Mouse (Mus musculus) ES-Bruce4 (cell line): ENCODE data around the gene Scn1b.

Source experiments
- CTCF ChIP-seq: IDR thresholded peaks from one replicate; pipeline ENCODE4 v1.8.1; 2011; ENCODE audit warnings: low read depth, low read length
- EP300 ChIP-seq: IDR thresholded peaks from 2 replicates; pipeline ENCODE4 v1.6.1; 2011; ENCODE audit warnings: low read depth, low read length; ENCODE audit not compliant: insufficient read depth
- POLR2A ChIP-seq: IDR thresholded peaks from one replicate; pipeline ENCODE4 v1.8.1; 2011; ENCODE audit warnings: low read length; ENCODE audit not compliant: insufficient read depth

DNA sequence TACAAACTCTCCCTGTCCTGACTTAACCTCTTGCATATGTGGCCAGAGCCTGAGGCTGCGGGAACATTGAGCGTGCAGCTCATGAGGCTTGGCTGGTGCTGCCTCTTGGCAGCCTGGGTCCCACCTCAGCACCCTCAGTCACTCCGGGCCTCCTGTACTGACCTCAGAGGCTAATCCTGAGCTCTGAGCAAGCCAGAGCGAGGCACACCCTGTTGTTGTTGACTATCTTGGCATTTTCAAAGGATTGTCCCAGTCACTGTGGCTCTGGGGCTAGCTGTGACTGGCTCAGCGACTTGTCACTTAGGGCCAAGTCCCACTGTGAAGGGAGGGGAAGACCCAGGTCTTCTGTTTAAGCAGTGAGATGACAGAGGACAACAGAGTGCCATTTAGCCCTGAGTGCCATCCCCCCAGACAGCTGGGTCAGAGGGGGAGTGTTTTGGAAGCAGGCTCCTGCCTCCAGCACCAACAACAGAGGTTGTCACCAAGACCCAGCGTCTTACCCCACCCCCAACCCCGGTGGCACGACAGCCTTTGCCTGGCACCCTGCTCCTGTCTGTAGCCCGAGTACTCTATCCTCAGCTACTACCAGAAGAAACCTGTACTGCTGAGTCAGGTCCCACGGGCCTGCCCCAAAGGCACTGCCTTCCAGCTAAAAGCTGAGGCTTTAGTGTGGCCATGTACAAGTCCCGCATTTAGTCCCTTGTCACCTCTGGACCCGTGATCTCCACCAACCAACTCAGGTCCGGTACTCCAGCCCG lies 43.8 kb downstream of the Scn1b start:
- TF ChIP-seq POLR2A (no peak), CTCF (no peak), EP300 (no peak)
